Mouse (Mus musculus) thymus, postnatal 4 days (tissue): ENCODE measurements around the gene Rhox2e.
"Not testable (repeated sequence)": the region's sequence is repeated elsewhere in the genome, so short reads cannot be mapped to it uniquely, and the experiment has no call there.

Source experiments
- DNase-seq: peaks from one replicate; pipeline ENCODE4 v3.0.0; 2021

Rhox2e gene

DNA sequence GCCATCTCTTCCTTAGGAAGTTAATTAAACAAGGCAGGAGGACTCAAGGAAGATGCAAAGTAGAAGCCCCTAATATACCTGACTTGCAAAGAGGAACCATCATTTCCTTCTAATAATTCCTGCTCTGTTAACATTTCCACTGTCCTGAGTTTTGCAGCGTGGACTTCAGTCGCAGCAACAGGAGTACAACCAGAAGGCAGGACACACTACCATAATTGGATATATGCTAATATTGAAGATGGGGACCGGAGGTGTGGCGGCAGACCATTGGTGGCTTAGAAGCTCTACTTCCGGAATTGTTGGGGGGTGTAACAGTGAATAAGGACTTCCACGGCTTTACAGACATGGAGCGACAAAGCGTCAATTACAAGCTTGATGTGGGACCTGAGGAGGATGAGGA lies at the start of gene Rhox2e:
Gene Rhox2e, plus strand, starts transcription at position 301 of the 400 bp plus-strand sequence.
- not testable (repeated sequence) for DNase-seq

GRCm38 (mm10) chrX:37514059-37514458 lies 16.2 kb upstream of the Rhox2e start, which contains the start of gene Rhox4d:
Gene Rhox4d (plus strand): TSS chrX:37514359.
- not testable (repeated sequence) for DNase-seq

DNA sequence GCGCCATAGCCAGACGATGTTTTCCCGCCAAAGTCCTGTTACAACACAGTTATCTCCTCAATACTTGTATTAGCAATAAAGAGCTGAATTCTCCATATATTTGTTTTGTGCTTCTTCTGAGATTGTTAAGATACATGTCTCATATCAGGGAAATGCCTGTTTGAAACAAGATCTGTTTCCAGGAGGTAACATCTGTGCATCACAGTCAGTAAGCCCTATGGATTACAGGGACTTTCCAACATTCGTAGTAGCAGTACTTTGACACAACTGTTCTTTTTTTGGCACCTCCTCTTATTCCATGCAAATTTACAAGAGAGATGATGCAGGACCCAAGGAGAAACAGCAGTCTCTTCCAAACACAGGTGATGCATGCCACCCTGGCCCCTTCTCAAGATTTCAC lies 11.5 kb downstream of the Rhox2e start, which contains the start of gene Rhox3e:
Gene Rhox3e, plus strand, starts transcription at position 301 of the 400 bp plus-strand sequence.
- DNase-seq, result not testable (repeated sequence)

DNA sequence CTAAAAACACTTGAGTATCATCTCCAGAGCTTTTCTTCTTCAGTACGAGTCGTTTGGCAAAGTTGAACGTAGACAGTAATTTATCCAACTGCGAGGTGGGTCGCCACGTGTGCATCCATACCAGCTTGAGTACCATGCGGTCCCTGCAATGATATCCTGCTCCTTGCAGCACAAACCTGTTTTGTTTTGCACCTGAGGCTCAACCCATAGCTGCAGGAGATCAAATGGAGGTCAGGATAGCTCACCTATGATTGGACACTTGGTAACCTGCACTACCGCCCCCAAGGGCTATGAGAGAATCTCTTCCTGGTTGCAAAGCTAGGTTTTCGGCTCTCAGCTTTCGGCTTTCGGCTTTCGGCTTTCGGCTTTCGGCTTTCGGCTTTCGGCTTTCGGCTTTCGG lies 26.9 kb downstream of the Rhox2e start, which contains the start of gene Rhox4e:
Gene Rhox4e, plus strand, starts transcription at position 301 of the 400 bp plus-strand sequence.
- not testable (repeated sequence) for DNase-seq

- not testable (repeated sequence) for DNase-seq
These were observed 40.9 kb downstream of the Rhox2e start, which contains the start of gene Rhox2f for GRCm38 (mm10) chrX:37571105-37571504. Gene Rhox2f (plus strand): TSS chrX:37571405.

DNA sequence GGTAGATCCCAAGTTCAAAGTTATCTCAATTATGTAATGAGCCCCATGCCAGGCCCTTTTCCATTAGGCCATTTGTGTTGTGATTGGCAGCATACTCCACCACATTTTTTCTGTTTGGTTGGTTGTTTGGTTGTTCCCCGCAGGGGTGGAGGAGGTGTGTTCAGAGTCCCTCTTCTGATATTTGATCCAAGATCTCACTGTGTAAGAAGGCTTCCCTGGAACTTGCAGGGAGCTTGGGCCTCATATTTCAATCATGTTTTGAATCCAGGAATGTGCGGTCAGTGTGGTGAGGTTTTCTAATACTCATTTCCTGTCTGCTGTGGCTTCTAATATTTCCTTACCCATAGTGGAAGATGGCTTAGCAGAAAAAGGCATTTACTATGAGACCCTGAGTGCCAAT lies 42.4 kb downstream of the Rhox2e start:
- DNase-seq, result not testable (repeated sequence)

GRCm38 (mm10) chrX:37580692-37581091 lies 50.4 kb downstream of the Rhox2e start, which contains the start of gene Rhox3f:
Gene Rhox3f (plus strand): TSS chrX:37580992.
- not testable (repeated sequence) for DNase-seq
